ENCODE assay signal across 15 mouse cellular contexts in the genomic region with DNA sequence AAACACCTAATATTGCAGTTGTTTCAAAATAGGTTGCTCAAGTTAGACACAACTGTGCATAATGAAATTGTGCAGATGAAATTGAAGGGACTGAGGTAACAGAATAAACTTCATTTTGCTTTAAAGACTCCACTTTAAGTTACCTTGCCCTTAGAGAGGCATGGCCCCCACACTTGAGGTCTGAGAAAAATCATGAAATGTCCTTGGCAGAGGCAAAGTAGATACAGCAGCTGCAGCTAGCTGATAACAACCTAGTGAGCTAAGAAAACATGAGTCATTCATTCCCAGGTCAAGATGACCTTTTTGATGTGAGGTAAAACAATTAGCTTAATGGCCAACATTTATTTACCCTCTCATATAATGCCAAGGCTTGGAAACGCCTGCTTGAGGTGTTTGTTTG.
"Had no signal": no experiment of that assay in that cellular context is flagged by ENCODE, and none has a peak within 500 bp of the region (broad histone marks: within the 10 kb centered on the region; RNA-seq: fewer than 3 reads in every experiment).

No protein-coding gene starts in this region.

- H3K9me3 ChIP-seq: limb, embryonic 10.5 days; liver, embryonic 15.5 days; midbrain, embryonic 12.5 days; neural tube, embryonic 13.5 days had no signal

- DNase-seq: kidney, postnatal 25 days; lung, embryonic 14.5 days; lung, postnatal 10 days; right cerebral cortex, adult 18-20 months; right cerebral cortex, postnatal 25 days; thymus, adult 18-20 months; thymus, postnatal 14 days had no signal

- H3K4me1 ChIP-seq: limb, embryonic 10.5 days; liver, embryonic 15.5 days; megakaryocyte, embryonic 14.5 days; midbrain, embryonic 12.5 days; neural tube, embryonic 13.5 days had no signal

- ATAC-seq: midbrain, embryonic 16.5 days had no signal

- H3K27ac ChIP-seq: left cerebral cortex, adult 2 months; limb, embryonic 10.5 days; liver, embryonic 15.5 days; macrophage; midbrain, embryonic 12.5 days; neural tube, embryonic 13.5 days had no signal

- H3K4me3 ChIP-seq: left cerebral cortex, adult 2 months; limb, embryonic 10.5 days; liver, embryonic 15.5 days; megakaryocyte, embryonic 14.5 days; midbrain, embryonic 12.5 days; neural tube, embryonic 13.5 days had no signal

- H3K9ac ChIP-seq: liver, embryonic 15.5 days; lung, embryonic 14.5 days; midbrain, embryonic 12.5 days; neural tube, embryonic 13.5 days had no signal

- H3K4me2 ChIP-seq: liver, embryonic 15.5 days; lung, embryonic 14.5 days; midbrain, embryonic 12.5 days; neural tube, embryonic 13.5 days had no signal

- H3K27me3 ChIP-seq: liver, embryonic 15.5 days; megakaryocyte, embryonic 14.5 days; midbrain, embryonic 12.5 days; neural tube, embryonic 13.5 days had no signal

- H3K36me3 ChIP-seq: limb, embryonic 10.5 days; liver, embryonic 15.5 days; midbrain, embryonic 12.5 days; neural tube, embryonic 13.5 days had no signal
